Mouse (Mus musculus): ENCODE data around the gene Cdc27. TPM values are rescaled to one million over a fixed set of nuclear protein-coding genes. Genes with fewer than 3 reads are reported as not detected.

Cdc27 gene
- polyA plus RNA-seq, 1 experiment from 2014 or later = 57.6 TPM

- Histone ChIP-seq H3K27me3 (ENCODE audit: control insufficient read depth, insufficient read depth, low read length) (no peaks in the 10 kb centered on the region), H3K36me3 (ENCODE audit: control insufficient read depth, insufficient read depth, low read length) (peaks cover 19% of the 10 kb centered on the region), H3K9ac (ENCODE audit: low read length) (no peak overlapping the region), H3K4me1 (ENCODE audit: control insufficient read depth, insufficient read depth, low read length) (no peaks in the 10 kb centered on the region), H3K4me3 (ENCODE audit: low read depth, low read length) (no peak overlapping the region), H3K4me2 (ENCODE audit: low read depth, severe bottlenecking) (no peak overlapping the region), H3K9me3 (ENCODE audit: control insufficient read depth, low read length) (no peaks in the 10 kb centered on the region), H3K27ac (replicated peaks; ENCODE audit: low read depth, low read length) (no peak overlapping the region)
- ATAC-seq (ENCODE audit: insufficient number of reproducible peaks, low FRiP score, low TSS enrichment, low read depth) (no peak), DNase-seq (ENCODE audit: low spot score) (no peak)
- WGBS = 92% methylated on average over 3 of the region's 4 CpGs
Observed at GRCm38 (mm10) chr11:104508455-104508854, 42.0 kb downstream of the Cdc27 start.

DNA sequence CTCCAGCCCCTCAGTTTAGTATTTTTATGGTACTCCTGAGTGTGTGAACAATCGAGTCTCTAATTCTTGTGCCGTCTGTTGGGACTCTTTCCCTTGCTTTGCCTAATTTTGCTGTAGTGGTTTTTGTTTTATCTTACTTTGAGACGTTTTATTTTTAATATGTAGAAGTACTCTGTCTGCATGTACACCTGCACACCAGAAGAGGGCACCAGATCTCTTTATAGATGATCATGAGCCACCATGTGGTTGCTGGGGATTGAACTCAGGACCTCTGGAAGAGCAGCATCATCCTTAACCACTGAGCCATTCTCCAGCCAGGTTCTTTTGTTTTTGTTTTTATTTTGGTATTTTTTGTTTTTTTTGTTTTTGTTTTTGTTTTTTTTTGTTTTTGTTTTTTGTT is 62.1 kb downstream of the Cdc27 start:
- Histone ChIP-seq H3K9ac (ENCODE audit: low read length) (no peak overlapping the region), H3K27me3 (ENCODE audit: control insufficient read depth, insufficient read depth, low read length) (no peaks in the 10 kb centered on the region), H3K4me2 (ENCODE audit: low read depth, severe bottlenecking) (no peak overlapping the region), H3K4me1 (ENCODE audit: control insufficient read depth, insufficient read depth, low read length) (no peaks in the 10 kb centered on the region), H3K36me3 (ENCODE audit: control insufficient read depth, insufficient read depth, low read length) (no peaks in the 10 kb centered on the region), H3K9me3 (ENCODE audit: control insufficient read depth, low read length) (no peaks in the 10 kb centered on the region), H3K4me3 (ENCODE audit: low read depth, low read length) (no peak overlapping the region), H3K27ac (replicated peaks; ENCODE audit: low read depth, low read length) (no peak overlapping the region)
- ATAC-seq (ENCODE audit: insufficient number of reproducible peaks, low FRiP score, low TSS enrichment, low read depth) = no peak
- WGBS = 75% methylated on average over 3 of the region's 3 CpGs
- DNase-seq (ENCODE audit: low spot score) = no peak

GRCm38 (mm10) chr11:104481971-104482370 is 68.4 kb downstream of the Cdc27 start:
- DNase-seq (ENCODE audit: low spot score) (no peak), ATAC-seq (ENCODE audit: insufficient number of reproducible peaks, low FRiP score, low TSS enrichment, low read depth) (no peak)
- H3K36me3 ChIP-seq (ENCODE audit: control insufficient read depth, insufficient read depth, low read length) = no peaks in the 10 kb centered on the region
- no peak overlapping the region for H3K27ac ChIP-seq (replicated peaks; ENCODE audit: low read depth, low read length)
- H3K4me1 ChIP-seq (ENCODE audit: control insufficient read depth, insufficient read depth, low read length) = no peaks in the 10 kb centered on the region
- H3K9ac ChIP-seq (ENCODE audit: low read length) = no peak overlapping the region
- no peak overlapping the region for H3K4me3 ChIP-seq (ENCODE audit: low read depth, low read length)
- no peaks in the 10 kb centered on the region for H3K27me3 ChIP-seq (ENCODE audit: control insufficient read depth, insufficient read depth, low read length)
- no peak overlapping the region for H3K4me2 ChIP-seq (ENCODE audit: low read depth, severe bottlenecking)
- no peaks in the 10 kb centered on the region for H3K9me3 ChIP-seq (ENCODE audit: control insufficient read depth, low read length)
- 90% methylated on average over 8 of the region's 8 CpGs for WGBS

- no peak for ATAC-seq (ENCODE audit: insufficient number of reproducible peaks, low FRiP score, low TSS enrichment, low read depth)
Observed at GRCm38 (mm10) chr11:104479505-104479904, 70.9 kb downstream of the Cdc27 start.

DNA sequence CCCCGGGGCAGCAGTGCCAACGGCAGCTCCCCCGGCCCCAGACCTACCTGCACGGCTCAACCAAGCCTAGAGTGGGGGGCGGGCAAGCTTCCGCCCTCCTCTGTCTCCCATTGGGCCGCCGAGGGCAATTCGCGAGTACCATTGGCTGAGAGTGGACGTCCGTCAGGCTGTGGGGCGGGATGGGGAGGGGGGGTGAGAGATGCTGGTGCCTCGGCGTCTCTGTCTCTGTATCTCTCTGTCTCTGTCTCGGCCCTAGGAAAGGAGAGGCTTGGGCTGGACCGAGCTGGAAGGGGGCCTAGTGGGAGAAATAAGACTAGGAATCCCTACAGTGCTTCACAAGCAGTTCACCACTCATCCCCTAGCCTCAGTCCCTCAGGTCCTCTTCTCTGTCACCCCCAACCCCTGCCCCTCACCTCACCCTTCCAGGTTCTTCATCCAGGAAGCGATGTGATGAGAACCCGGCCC is 81.0 kb downstream of the Cdc27 start:
- peak overlapping the region; percentile 92 for H3K4me3 ChIP-seq (ENCODE audit: low read depth, low read length)
- H3K4me2 ChIP-seq (ENCODE audit: low read depth, severe bottlenecking) = peak overlapping the region; percentile 65
- H3K9ac ChIP-seq (ENCODE audit: low read length) = peak overlapping the region; percentile 95
- 3% methylated on average over 18 of the region's 19 CpGs for WGBS
- no peaks in the 10 kb centered on the region for H3K4me1 ChIP-seq (ENCODE audit: control insufficient read depth, insufficient read depth, low read length)
- no peaks in the 10 kb centered on the region; the same call in 1 of the 2 replicates for H3K36me3 ChIP-seq (ENCODE audit: control insufficient read depth, insufficient read depth, low read length)
- ATAC-seq (ENCODE audit: insufficient number of reproducible peaks, low FRiP score, low TSS enrichment, low read depth) = peak; percentile 100
- peak overlapping the region; percentile 42; the same call in 1 of the 2 replicates for H3K27ac ChIP-seq (replicated peaks; ENCODE audit: low read depth, low read length)
- H3K27me3 ChIP-seq (ENCODE audit: control insufficient read depth, insufficient read depth, low read length) = no peaks in the 10 kb centered on the region
- no peaks in the 10 kb centered on the region for H3K9me3 ChIP-seq (ENCODE audit: control insufficient read depth, low read length)
- peak; percentile 93 for DNase-seq (ENCODE audit: low spot score)

More at GRCm38 (mm10) chr11:104479505-104479904, 70.9 kb downstream of the Cdc27 start:
- DNase-seq (ENCODE audit: low spot score) = no peak
- no peak overlapping the region for H3K4me2 ChIP-seq (ENCODE audit: low read depth, severe bottlenecking)
- no peaks in the 10 kb centered on the region for H3K27me3 ChIP-seq (ENCODE audit: control insufficient read depth, insufficient read depth, low read length)
- no peaks in the 10 kb centered on the region for H3K4me1 ChIP-seq (ENCODE audit: control insufficient read depth, insufficient read depth, low read length)
- 71% methylated on average over 4 of the region's 4 CpGs for WGBS
- H3K36me3 ChIP-seq (ENCODE audit: control insufficient read depth, insufficient read depth, low read length) = no peaks in the 10 kb centered on the region
- no peak overlapping the region for H3K9ac ChIP-seq (ENCODE audit: low read length)
- no peaks in the 10 kb centered on the region for H3K9me3 ChIP-seq (ENCODE audit: control insufficient read depth, low read length)
- no peak overlapping the region for H3K27ac ChIP-seq (replicated peaks; ENCODE audit: low read depth, low read length)
- H3K4me3 ChIP-seq (ENCODE audit: low read depth, low read length) = no peak overlapping the region

DNA sequence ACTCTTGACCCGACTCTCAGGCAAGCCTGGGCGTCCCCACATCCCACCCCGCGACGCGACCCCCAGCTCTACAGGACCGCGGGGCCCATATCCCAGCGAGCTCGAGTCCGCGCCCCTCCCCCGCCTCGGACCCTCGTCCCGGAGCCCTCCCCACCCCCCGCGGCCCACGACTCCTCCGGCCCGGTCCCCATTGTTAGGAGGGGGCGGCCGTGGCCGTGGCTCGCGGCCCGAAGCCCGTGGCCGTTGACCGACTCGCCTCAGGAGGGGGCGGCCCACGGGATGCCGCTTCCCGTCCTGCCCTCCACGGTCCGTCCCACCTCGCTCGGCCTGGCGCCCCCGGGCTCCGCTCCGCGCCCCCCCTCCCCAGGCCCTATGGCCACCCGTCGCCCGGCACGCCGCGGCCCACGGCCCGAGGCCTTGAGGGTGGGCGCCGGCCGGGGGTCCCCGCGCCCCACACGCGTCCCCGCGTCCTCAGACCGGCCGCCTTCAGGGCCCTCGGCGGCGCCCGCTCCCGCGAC is 81.6 kb downstream of the Cdc27 start, which contains the start of gene Kansl1:
Gene Kansl1 (minus strand): TSS at position 111 of the 518 bp plus-strand sequence.
- ATAC-seq (ENCODE audit: insufficient number of reproducible peaks, low FRiP score, low TSS enrichment, low read depth) (peak; percentile 64), DNase-seq (ENCODE audit: low spot score) (peak; percentile 60)
- Histone ChIP-seq H3K9ac (ENCODE audit: low read length) (peak within 1 kb of the TSS; percentile 95), H3K27ac (replicated peaks; ENCODE audit: low read depth, low read length) (peak within 1 kb of the TSS; percentile 42; the same call in 1 of the 2 replicates), H3K36me3 (ENCODE audit: control insufficient read depth, insufficient read depth, low read length) (no peaks in the 10 kb centered on the region; the same call in 1 of the 2 replicates), H3K9me3 (ENCODE audit: control insufficient read depth, low read length) (no peaks in the 10 kb centered on the region), H3K27me3 (ENCODE audit: control insufficient read depth, insufficient read depth, low read length) (no peaks in the 10 kb centered on the region), H3K4me1 (ENCODE audit: control insufficient read depth, insufficient read depth, low read length) (no peaks in the 10 kb centered on the region), H3K4me2 (ENCODE audit: low read depth, severe bottlenecking) (peak within 1 kb of the TSS; percentile 65), H3K4me3 (ENCODE audit: low read depth, low read length) (peak within 1 kb of the TSS; percentile 92)
- under 1% methylated on average over 39 of the region's 69 CpGs for WGBS

GRCm38 (mm10) chr11:104467698-104468097 is 82.7 kb downstream of the Cdc27 start:
- Histone ChIP-seq H3K27ac (replicated peaks; ENCODE audit: low read depth, low read length) (no peak overlapping the region), H3K4me3 (ENCODE audit: low read depth, low read length) (no peak overlapping the region), H3K9me3 (ENCODE audit: control insufficient read depth, low read length) (no peaks in the 10 kb centered on the region), H3K9ac (ENCODE audit: low read length) (no peak overlapping the region), H3K27me3 (ENCODE audit: control insufficient read depth, insufficient read depth, low read length) (no peaks in the 10 kb centered on the region), H3K4me1 (ENCODE audit: control insufficient read depth, insufficient read depth, low read length) (no peaks in the 10 kb centered on the region), H3K4me2 (ENCODE audit: low read depth, severe bottlenecking) (no peak overlapping the region), H3K36me3 (ENCODE audit: control insufficient read depth, insufficient read depth, low read length) (no peaks in the 10 kb centered on the region; the same call in 1 of the 2 replicates)
- ATAC-seq (ENCODE audit: insufficient number of reproducible peaks, low FRiP score, low TSS enrichment, low read depth) (no peak), DNase-seq (ENCODE audit: low spot score) (no peak)
- WGBS = 86% methylated on average over 5 of the region's 5 CpGs

- no peak for ATAC-seq (ENCODE audit: insufficient number of reproducible peaks, low FRiP score, low TSS enrichment, low read depth)
- H3K36me3 ChIP-seq (ENCODE audit: control insufficient read depth, insufficient read depth, low read length) = no peaks in the 10 kb centered on the region; the same call in 1 of the 2 replicates
Observed at GRCm38 (mm10) chr11:104461551-104461950, 88.9 kb downstream of the Cdc27 start.

GRCm38 (mm10) chr11:104459671-104460070 is 90.7 kb downstream of the Cdc27 start:
- H3K9ac ChIP-seq (ENCODE audit: low read length) = no peak overlapping the region
- H3K27me3 ChIP-seq (ENCODE audit: control insufficient read depth, insufficient read depth, low read length) = no peaks in the 10 kb centered on the region
- H3K9me3 ChIP-seq (ENCODE audit: control insufficient read depth, low read length) = no peaks in the 10 kb centered on the region
- WGBS = 97% methylated on average over 2 of the region's 2 CpGs
- H3K4me2 ChIP-seq (ENCODE audit: low read depth, severe bottlenecking) = no peak overlapping the region
- no peak overlapping the region for H3K4me3 ChIP-seq (ENCODE audit: low read depth, low read length)
- no peak overlapping the region for H3K27ac ChIP-seq (replicated peaks; ENCODE audit: low read depth, low read length)
- no peaks in the 10 kb centered on the region for H3K4me1 ChIP-seq (ENCODE audit: control insufficient read depth, insufficient read depth, low read length)
- ATAC-seq (ENCODE audit: insufficient number of reproducible peaks, low FRiP score, low TSS enrichment, low read depth) (no peak), DNase-seq (ENCODE audit: low spot score) (no peak)
- H3K36me3 ChIP-seq (ENCODE audit: control insufficient read depth, insufficient read depth, low read length) = no peaks in the 10 kb centered on the region; the same call in 1 of the 2 replicates

More at GRCm38 (mm10) chr11:104461551-104461950, 88.9 kb downstream of the Cdc27 start:
- DNase-seq (ENCODE audit: low spot score) = peak; percentile 57
- no peak overlapping the region for H3K4me3 ChIP-seq (ENCODE audit: low read depth, low read length)
- no peaks in the 10 kb centered on the region for H3K4me1 ChIP-seq (ENCODE audit: control insufficient read depth, insufficient read depth, low read length)
- no peak overlapping the region for H3K27ac ChIP-seq (replicated peaks; ENCODE audit: low read depth, low read length)
- H3K4me2 ChIP-seq (ENCODE audit: low read depth, severe bottlenecking) = no peak overlapping the region
- H3K9ac ChIP-seq (ENCODE audit: low read length) = no peak overlapping the region
- no peaks in the 10 kb centered on the region for H3K27me3 ChIP-seq (ENCODE audit: control insufficient read depth, insufficient read depth, low read length)
- no peaks in the 10 kb centered on the region for H3K9me3 ChIP-seq (ENCODE audit: control insufficient read depth, low read length)
